Mouse (Mus musculus): ENCODE data around the gene Inafm2.

Gene Inafm2

GRCm38 (mm10) chr2:118786525-118786924, 41.0 kb downstream of the Inafm2 start:
- no peak for DNase-seq

GRCm38 (mm10) chr2:118789501-118789900, 43.9 kb downstream of the Inafm2 start:
- DNase-seq = no peak

- DNase-seq = no peak
Observed at GRCm38 (mm10) chr2:118790221-118790550, 44.6 kb downstream of the Inafm2 start.

- DNase-seq = peak; percentile 76 to 81
Observed at GRCm38 (mm10) chr2:118790551-118791525, 45.3 kb downstream of the Inafm2 start.

- no peak for DNase-seq
Observed at GRCm38 (mm10) chr2:118791591-118792258, 46.2 kb downstream of the Inafm2 start.

- no peak for DNase-seq
Observed at GRCm38 (mm10) chr2:118792259-118792613, 46.7 kb downstream of the Inafm2 start.

GRCm38 (mm10) chr2:118793636-118794035, 48.1 kb downstream of the Inafm2 start:
- DNase-seq = no peak

Data from lung, adult 18-20 months (tissue).